In the genomic region with DNA sequence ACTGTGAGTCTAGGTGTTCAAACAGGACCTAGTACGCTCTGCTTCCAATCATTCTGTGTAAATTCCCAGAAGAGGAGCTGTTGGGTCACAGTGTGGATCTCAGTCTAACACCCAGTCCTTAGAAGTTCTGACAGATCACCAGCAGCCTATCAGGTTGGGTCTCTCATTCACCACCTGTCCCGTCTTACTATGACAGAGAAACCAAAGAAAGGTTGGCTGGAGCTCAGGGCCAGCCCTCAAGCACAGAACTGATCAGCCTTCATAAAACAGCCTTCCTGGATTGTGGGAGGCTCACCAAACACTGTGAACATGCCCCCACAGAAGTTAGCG, we compare ENCODE assay signal across 7 mouse cellular contexts.
A peak's percentile ranks its signal among the peaks of the same experiment; 100 is the strongest.
DNase-seq lines count a peak whose midpoint lies in the region; ATAC-seq and TF ChIP-seq lines count a peak whose summit lies in the region.

No protein-coding gene starts in this region.

- H3K4me1 ChIP-seq in liver, adult 2 months (ENCODE audit: control insufficient read depth, insufficient read depth, low read length), result peaks cover 42% of the 10 kb centered on the region
- H3K4me1 ChIP-seq in embryonic facial prominence, embryonic 15.5 days, result peaks cover 93% of the 10 kb centered on the region
- peaks cover 73% of the 10 kb centered on the region for H3K4me1 ChIP-seq in intestine, embryonic 15.5 days (replicated peaks)
- peaks cover 92% of the 10 kb centered on the region for H3K4me1 ChIP-seq in neural tube, embryonic 13.5 days (replicated peaks)

- peak overlapping the region; percentile 90 for H3K27ac ChIP-seq in liver, adult 2 months (replicated peaks; ENCODE audit: insufficient read depth, low read depth, low read length)
- H3K27ac ChIP-seq in embryonic facial prominence, embryonic 15.5 days (replicated peaks), result peak overlapping the region; percentile 98
- H3K27ac ChIP-seq in intestine, embryonic 15.5 days, result peak overlapping the region; percentile 98
- H3K27ac ChIP-seq in neural tube, embryonic 13.5 days (replicated peaks), result peak overlapping the region; percentile 96

- H3K36me3 ChIP-seq in liver, adult 2 months (ENCODE audit: control insufficient read depth, insufficient read depth, low read length), result no peaks in the 10 kb centered on the region
- H3K36me3 ChIP-seq in embryonic facial prominence, embryonic 15.5 days, result 0 out of 2 replicates have a peak, but pooled peaks cover 8% of the 10 kb centered on the region
- peaks cover 3% of the 10 kb centered on the region; the same call in 1 of the 2 replicates for H3K36me3 ChIP-seq in intestine, embryonic 15.5 days
- H3K36me3 ChIP-seq in neural tube, embryonic 13.5 days, result peaks cover 7% of the 10 kb centered on the region; the same call in 1 of the 2 replicates

- no peak for ATAC-seq in embryonic facial prominence, embryonic 15.5 days (ENCODE audit: insufficient number of reproducible peaks, low FRiP score, low TSS enrichment, low read depth)
- no peak for ATAC-seq in intestine, embryonic 15.5 days
- no peak for ATAC-seq in neural tube, embryonic 13.5 days (ENCODE audit: low read depth)

- H3K4me3 ChIP-seq in liver, adult 2 months (ENCODE audit: insufficient read depth, low read depth, low read length), result peak overlapping the region; percentile 54
- peak overlapping the region; percentile 36 for H3K4me3 ChIP-seq in embryonic facial prominence, embryonic 15.5 days (replicated peaks)
- peak overlapping the region; percentile 44 for H3K4me3 ChIP-seq in intestine, embryonic 15.5 days (replicated peaks)
- peak overlapping the region; percentile 39 for H3K4me3 ChIP-seq in neural tube, embryonic 13.5 days

- H3K9me3 ChIP-seq in embryonic facial prominence, embryonic 15.5 days (replicated peaks), result no peaks in the 10 kb centered on the region
- no peaks in the 10 kb centered on the region for H3K9me3 ChIP-seq in intestine, embryonic 15.5 days
- no peaks in the 10 kb centered on the region for H3K9me3 ChIP-seq in neural tube, embryonic 13.5 days

- H3K79me2 ChIP-seq in liver, adult 2 months (ENCODE audit: control insufficient read depth, insufficient read depth, low read length), result peaks cover 61% of the 10 kb centered on the region

- TF ChIP-seq CTCF in liver, adult 2 months (IDR thresholded peaks at IDR 0.05; ENCODE audit: low read depth, low read length), result no peak

- no peaks in the 10 kb centered on the region for H3K27me3 ChIP-seq in liver, adult 2 months (ENCODE audit: control insufficient read depth, insufficient read depth, low read length)
- no peaks in the 10 kb centered on the region for H3K27me3 ChIP-seq in embryonic facial prominence, embryonic 15.5 days
- H3K27me3 ChIP-seq in intestine, embryonic 15.5 days (replicated peaks), result no peaks in the 10 kb centered on the region
- no peaks in the 10 kb centered on the region for H3K27me3 ChIP-seq in neural tube, embryonic 13.5 days

- H3K9ac ChIP-seq in liver, adult 2 months (ENCODE audit: low read depth, low read length), result peak overlapping the region; percentile 74
- H3K9ac ChIP-seq in embryonic facial prominence, embryonic 15.5 days, result no peak overlapping the region
- peak overlapping the region; percentile 67 for H3K9ac ChIP-seq in intestine, embryonic 15.5 days
- peak overlapping the region; percentile 78 for H3K9ac ChIP-seq in neural tube, embryonic 13.5 days

- H3K4me2 ChIP-seq in embryonic facial prominence, embryonic 15.5 days (replicated peaks), result peak overlapping the region; percentile 66
- H3K4me2 ChIP-seq in intestine, embryonic 15.5 days (replicated peaks), result peak overlapping the region; percentile 88
- H3K4me2 ChIP-seq in neural tube, embryonic 13.5 days, result peak overlapping the region; percentile 71

- no peak for DNase-seq in liver, adult 2 months (ENCODE audit: extremely low read depth, low read depth, low spot score)
- DNase-seq in liver, result no peak
- DNase-seq in layer of hippocampus, postnatal 25 days (ENCODE audit: extremely low spot score in 1 of 2, low spot score in 1 of 2), result no peak
- no peak for DNase-seq in spleen, adult 18-20 months

- 43% methylated on average over 3 of the region's 3 CpGs for WGBS in liver, adult 2 months
- WGBS in embryonic facial prominence, embryonic 15.5 days, result 45% methylated on average over 3 of the region's 3 CpGs
- 62% methylated on average over 3 of the region's 3 CpGs for WGBS in intestine, embryonic 15.5 days
- WGBS in neural tube, embryonic 13.5 days, result 68% methylated on average over 3 of the region's 3 CpGs

- no peak for TF ChIP-seq POLR2A in liver, adult 2 months (IDR thresholded peaks at IDR 0.05; ENCODE audit: extremely low read depth, insufficient read depth, low read length)
